8 mouse cellular contexts compared by ENCODE assay signal in genomic region chr17:29467030-29467429, GRCm38 (mm10). TPM values are rescaled to one million over a fixed set of nuclear protein-coding genes. Genes with fewer than 3 reads are reported as not detected.
A peak's percentile ranks its signal among the peaks of the same experiment; 100 is the strongest.
DNase-seq lines count a peak whose midpoint lies in the region; ATAC-seq and TF ChIP-seq lines count a peak whose summit lies in the region.

No protein-coding gene starts in this region.

- TF ChIP-seq POLR2A in cerebellum, adult 2 months (IDR thresholded peaks at IDR 0.05; ENCODE audit: borderline replicate concordance, insufficient read depth, low read length): no peak

- ATAC-seq in heart, embryonic 12.5 days (ENCODE audit: insufficient number of reproducible peaks, low FRiP score): no peak
- no peak for ATAC-seq in embryonic facial prominence, embryonic 11.5 days (replicated peaks; ENCODE audit: insufficient number of reproducible peaks, low FRiP score, low TSS enrichment, low read depth)
- no peak for ATAC-seq in hindbrain, embryonic 16.5 days
- no peak for ATAC-seq in midbrain, embryonic 16.5 days

- peak overlapping the region; percentile 66 for H3K4me2 ChIP-seq in heart, embryonic 12.5 days
- H3K4me2 ChIP-seq in embryonic facial prominence, embryonic 11.5 days (ENCODE audit: low read depth, low read length): peak overlapping the region; percentile 19
- H3K4me2 ChIP-seq in hindbrain, embryonic 16.5 days (ENCODE audit: low read length): peak overlapping the region; percentile 56
- H3K4me2 ChIP-seq in midbrain, embryonic 16.5 days (ENCODE audit: low read length): peak overlapping the region; percentile 47

- no peak overlapping the region for H3K9ac ChIP-seq in heart, embryonic 12.5 days
- no peak overlapping the region for H3K9ac ChIP-seq in embryonic facial prominence, embryonic 11.5 days (replicated peaks; ENCODE audit: low read length)
- no peak overlapping the region; the same call in 1 of the 2 replicates for H3K9ac ChIP-seq in hindbrain, embryonic 16.5 days (ENCODE audit: low read depth, low read length)
- no peak overlapping the region for H3K9ac ChIP-seq in midbrain, embryonic 16.5 days (ENCODE audit: low read depth, low read length)

- 24% methylated on average over 11 of the region's 11 CpGs for WGBS in heart, embryonic 12.5 days
- WGBS in embryonic facial prominence, embryonic 11.5 days: 19% methylated on average over 11 of the region's 11 CpGs
- 28% methylated on average over 10 of the region's 11 CpGs for WGBS in hindbrain, embryonic 16.5 days
- 29% methylated on average over 11 of the region's 11 CpGs for WGBS in midbrain, embryonic 16.5 days
- 64% methylated on average over 11 of the region's 11 CpGs for WGBS in cerebellum, adult 2 months

- DNase-seq in heart, postnatal 14 days: no peak
- DNase-seq in embryonic facial prominence, embryonic 11.5 days (ENCODE audit: low spot score): no peak
- no peak for DNase-seq in left cerebral cortex, postnatal 14 days (ENCODE audit: low spot score in 2 of 2)
- no peak for DNase-seq in layer of hippocampus, adult 9-11 months
- no peak for DNase-seq in cerebellum, adult 2 months

- intact Hi-C loops in heart, postnatal 14 days (cut with DNase I): no loop called here
- intact Hi-C loops in left cerebral cortex, postnatal 14 days (cut with DNase I): no loop called here

- H3K4me3 ChIP-seq in heart, embryonic 12.5 days: no peak overlapping the region; the same call in 1 of the 2 replicates
- H3K4me3 ChIP-seq in embryonic facial prominence, embryonic 11.5 days (ENCODE audit: low read depth, low read length): no peak overlapping the region
- no peak overlapping the region for H3K4me3 ChIP-seq in hindbrain, embryonic 16.5 days (ENCODE audit: low read length)
- H3K4me3 ChIP-seq in midbrain, embryonic 16.5 days (ENCODE audit: low read depth, low read length): no peak overlapping the region
- no peak overlapping the region for H3K4me3 ChIP-seq in cerebellum, adult 2 months (replicated peaks; ENCODE audit: insufficient read depth, low read depth, low read length)

- H3K27me3 ChIP-seq in heart, embryonic 12.5 days (replicated peaks): no peaks in the 10 kb centered on the region
- H3K27me3 ChIP-seq in embryonic facial prominence, embryonic 11.5 days (ENCODE audit: control insufficient read depth, insufficient read depth, low read length): no peaks in the 10 kb centered on the region
- H3K27me3 ChIP-seq in hindbrain, embryonic 16.5 days (replicated peaks; ENCODE audit: control insufficient read depth, insufficient read depth, low read length): no peaks in the 10 kb centered on the region
- H3K27me3 ChIP-seq in midbrain, embryonic 16.5 days (ENCODE audit: control insufficient read depth, insufficient read depth, low read depth, low read length): no peaks in the 10 kb centered on the region
- no peaks in the 10 kb centered on the region for H3K27me3 ChIP-seq in cerebellum, adult 2 months (ENCODE audit: control insufficient read depth, insufficient read depth, low read length)

- no peaks in the 10 kb centered on the region for H3K36me3 ChIP-seq in heart, embryonic 12.5 days
- no peaks in the 10 kb centered on the region for H3K36me3 ChIP-seq in embryonic facial prominence, embryonic 11.5 days (replicated peaks; ENCODE audit: control insufficient read depth, insufficient read depth, low read depth, low read length)
- no peaks in the 10 kb centered on the region for H3K36me3 ChIP-seq in hindbrain, embryonic 16.5 days (ENCODE audit: control insufficient read depth, insufficient read depth, low read length)
- H3K36me3 ChIP-seq in midbrain, embryonic 16.5 days (ENCODE audit: control insufficient read depth, insufficient read depth, low read length): no peaks in the 10 kb centered on the region

- peaks cover 61% of the 10 kb centered on the region for H3K4me1 ChIP-seq in heart, embryonic 12.5 days (replicated peaks)
- peaks cover 11% of the 10 kb centered on the region; the same call in 1 of the 2 replicates for H3K4me1 ChIP-seq in embryonic facial prominence, embryonic 11.5 days (ENCODE audit: control insufficient read depth, insufficient read depth, low read length)
- peaks cover 18% of the 10 kb centered on the region for H3K4me1 ChIP-seq in hindbrain, embryonic 16.5 days (ENCODE audit: control insufficient read depth, insufficient read depth, low read depth, low read length)
- peaks cover 19% of the 10 kb centered on the region for H3K4me1 ChIP-seq in midbrain, embryonic 16.5 days (ENCODE audit: control insufficient read depth, insufficient read depth, low read length)
- no peaks in the 10 kb centered on the region for H3K4me1 ChIP-seq in cerebellum, adult 2 months (ENCODE audit: control insufficient read depth, insufficient read depth, low read length)

- peak overlapping the region; percentile 79 for H3K27ac ChIP-seq in heart, embryonic 12.5 days (ENCODE audit: poor library complexity, severe bottlenecking)
- peak overlapping the region; percentile 41 for H3K27ac ChIP-seq in embryonic facial prominence, embryonic 11.5 days (replicated peaks; ENCODE audit: low read depth, low read length)
- H3K27ac ChIP-seq in hindbrain, embryonic 16.5 days (ENCODE audit: low read depth, low read length): no peak overlapping the region; the same call in 1 of the 2 replicates
- peak overlapping the region; percentile 71; the same call in 1 of the 2 replicates for H3K27ac ChIP-seq in midbrain, embryonic 16.5 days (ENCODE audit: low read length)
- no peak overlapping the region for H3K27ac ChIP-seq in cerebellum, adult 2 months (ENCODE audit: insufficient read depth, low read length)

- H3K9me3 ChIP-seq in heart, embryonic 12.5 days (replicated peaks): no peaks in the 10 kb centered on the region
- H3K9me3 ChIP-seq in embryonic facial prominence, embryonic 11.5 days (replicated peaks; ENCODE audit: control insufficient read depth, low read length): no peaks in the 10 kb centered on the region
- peaks cover 2% of the 10 kb centered on the region for H3K9me3 ChIP-seq in hindbrain, embryonic 16.5 days (ENCODE audit: control insufficient read depth, low read length)
- H3K9me3 ChIP-seq in midbrain, embryonic 16.5 days (replicated peaks; ENCODE audit: control insufficient read depth, low read length, poor library complexity, severe bottlenecking): no peaks in the 10 kb centered on the region

- TF ChIP-seq CTCF in cerebellum, adult 2 months (IDR thresholded peaks at IDR 0.05; ENCODE audit: borderline replicate concordance, insufficient read depth, low read depth, low read length): no peak

RNA-seq across cellular contexts. Expression of gene Pim1, which starts 23.5 kb away (rescaled TPM):
- 25.1 and 27.0 TPM in 2 replicates for polyA plus RNA-seq in heart, embryonic 12.5 days (2016; fragmentation: Nextera tagmentation; extraction: Ambion mirVana)
- 10 to 100 TPM; 30.8 to 33.7 TPM for total RNA-seq in heart, postnatal 14 days (2021)
- 17.6 and 19.2 TPM in 2 replicates for polyA plus RNA-seq in embryonic facial prominence, embryonic 11.5 days (2014; fragmentation: Nextera tagmentation; extraction: Ambion mirVana)
- polyA plus RNA-seq in hindbrain, embryonic 16.5 days (2015; fragmentation: Nextera tagmentation; extraction: Ambion mirVana): 7.2 and 8.2 TPM in 2 replicates
- 7.3 and 7.6 TPM in 2 replicates for polyA plus RNA-seq in midbrain, embryonic 16.5 days (2015; fragmentation: Nextera tagmentation; extraction: Ambion mirVana)
- total RNA-seq in left cerebral cortex, postnatal 14 days (2021): 1 to 10 TPM; 3.4 to 4.2 TPM
- polyA plus RNA-seq in cerebellum, adult 2 months (2012; rRNA removed): 10.5 and 10.9 TPM in 2 replicates

Comparison
In these comparisons a context has a peak if more than half of its experiments do, and no peak if none do; other contexts are left out.
1. H3K27ac ChIP-seq: peak in heart, embryonic 12.5 days (single experiment), embryonic facial prominence, embryonic 11.5 days (single experiment) and midbrain, embryonic 16.5 days (single experiment); none in hindbrain, embryonic 16.5 days (single experiment) and cerebellum, adult 2 months (single experiment).
2. Peak in every context shown above with its lines, with median percentiles within 50 percentile points of each other: H3K4me2 ChIP-seq.